Mouse (Mus musculus): ENCODE results near the gene Scand1. TPM values are rescaled to one million over a fixed set of nuclear protein-coding genes. Genes with fewer than 3 reads are reported as not detected.

The Scand1 gene
- polyA plus RNA-seq, 1 experiment from 2014 or later: 93.4 TPM

- Histone ChIP-seq H3K4me2 (no peak overlapping the region), H3K4me1 (ENCODE audit: control insufficient read depth, insufficient read depth, low read length) (no peaks in the 10 kb centered on the region), H3K4me3 (ENCODE audit: low read depth, low read length) (no peak overlapping the region), H3K9me3 (ENCODE audit: control insufficient read depth, low read length) (no peaks in the 10 kb centered on the region), H3K27ac (ENCODE audit: low read depth, low read length) (no peak overlapping the region), H3K9ac (ENCODE audit: low read length) (no peak overlapping the region), H3K27me3 (ENCODE audit: control insufficient read depth, insufficient read depth, low read length) (no peaks in the 10 kb centered on the region), H3K36me3 (ENCODE audit: control insufficient read depth, insufficient read depth, low read length) (peaks cover 16% of the 10 kb centered on the region)
- 89% methylated on average over 7 of the region's 7 CpGs for whole genome bisulfite sequencing
- ATAC-seq (ENCODE audit: low FRiP score) (no peak), DNase-seq (ENCODE audit: low spot score, missing footprints) (no peak)
Measured at GRCm38 (mm10) chr2:156298458-156298857, 14.0 kb downstream of the Scand1 start.

- Histone ChIP-seq H3K9ac (ENCODE audit: low read length) (no peak overlapping the region), H3K27ac (ENCODE audit: low read depth, low read length) (no peak overlapping the region), H3K9me3 (ENCODE audit: control insufficient read depth, low read length) (no peaks in the 10 kb centered on the region), H3K36me3 (ENCODE audit: control insufficient read depth, insufficient read depth, low read length) (peaks cover 16% of the 10 kb centered on the region), H3K4me3 (ENCODE audit: low read depth, low read length) (no peak overlapping the region), H3K4me1 (ENCODE audit: control insufficient read depth, insufficient read depth, low read length) (no peaks in the 10 kb centered on the region), H3K27me3 (ENCODE audit: control insufficient read depth, insufficient read depth, low read length) (no peaks in the 10 kb centered on the region), H3K4me2 (no peak overlapping the region)
- ATAC-seq (ENCODE audit: low FRiP score): no peak
- WGBS: 92% methylated on average over 3 of the region's 3 CpGs
- no peak for DNase-seq (ENCODE audit: low spot score, missing footprints)
Measured at GRCm38 (mm10) chr2:156297653-156298052, 14.9 kb downstream of the Scand1 start.

DNA sequence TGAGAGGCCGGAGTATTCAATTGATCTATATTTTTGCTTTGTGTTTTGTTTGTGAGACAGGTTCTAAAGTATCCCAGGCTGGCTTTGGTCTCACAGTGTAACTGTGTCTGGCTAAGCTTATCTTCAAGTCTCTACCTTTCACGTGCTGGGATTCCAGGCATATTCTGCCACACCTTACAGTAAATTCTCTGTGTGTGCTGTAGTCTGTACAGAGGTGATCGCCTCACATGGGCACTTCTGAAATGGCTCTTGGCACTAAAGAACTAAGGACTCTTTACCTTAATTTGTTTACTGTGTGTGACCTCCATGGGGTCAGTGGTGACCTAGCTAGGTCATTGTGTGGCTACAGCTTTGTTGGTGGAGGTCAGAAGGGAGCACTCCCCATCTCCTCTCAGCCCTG is 16.3 kb downstream of the Scand1 start:
- Histone ChIP-seq H3K9me3 (ENCODE audit: control insufficient read depth, low read length) (no peaks in the 10 kb centered on the region), H3K4me1 (ENCODE audit: control insufficient read depth, insufficient read depth, low read length) (no peaks in the 10 kb centered on the region), H3K36me3 (ENCODE audit: control insufficient read depth, insufficient read depth, low read length) (peaks cover 15% of the 10 kb centered on the region), H3K4me2 (no peak overlapping the region), H3K9ac (ENCODE audit: low read length) (no peak overlapping the region), H3K4me3 (ENCODE audit: low read depth, low read length) (no peak overlapping the region), H3K27ac (ENCODE audit: low read depth, low read length) (no peak overlapping the region), H3K27me3 (ENCODE audit: control insufficient read depth, insufficient read depth, low read length) (no peaks in the 10 kb centered on the region)
- ATAC-seq (ENCODE audit: low FRiP score) (no peak), DNase-seq (ENCODE audit: low spot score, missing footprints) (peak; percentile 60)
- 97% methylated on average over 3 of the region's 3 CpGs for WGBS

DNA sequence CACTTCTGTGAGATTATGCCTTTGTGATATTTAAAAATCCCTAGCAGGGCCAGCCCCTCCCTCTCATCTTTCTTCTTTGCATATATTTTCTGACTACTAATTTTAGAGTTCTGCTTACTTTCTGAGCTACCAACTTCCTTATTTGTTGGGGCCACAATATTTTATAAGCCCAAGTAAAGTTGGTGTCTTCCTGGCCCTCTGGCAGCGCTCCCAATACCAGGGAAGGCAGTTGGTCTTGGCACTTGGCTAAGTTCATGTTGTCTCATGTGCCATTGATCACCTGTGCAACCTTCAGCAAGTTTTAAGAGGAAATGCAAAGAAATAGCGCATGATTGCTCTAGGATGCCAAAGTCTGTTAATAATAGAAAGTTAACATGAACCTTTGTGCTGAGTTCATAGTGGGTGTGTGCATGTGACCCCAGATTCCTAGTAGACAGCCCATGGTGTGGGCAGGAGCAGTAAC is 16.9 kb downstream of the Scand1 start:
- H3K36me3 ChIP-seq (ENCODE audit: control insufficient read depth, insufficient read depth, low read length): peaks cover 13% of the 10 kb centered on the region
- H3K9ac ChIP-seq (ENCODE audit: low read length): no peak overlapping the region
- no peaks in the 10 kb centered on the region for H3K27me3 ChIP-seq (ENCODE audit: control insufficient read depth, insufficient read depth, low read length)
- no peak for DNase-seq (ENCODE audit: low spot score, missing footprints)
- no peak overlapping the region for H3K27ac ChIP-seq (ENCODE audit: low read depth, low read length)
- H3K4me1 ChIP-seq (ENCODE audit: control insufficient read depth, insufficient read depth, low read length): no peaks in the 10 kb centered on the region
- no peak overlapping the region for H3K4me3 ChIP-seq (ENCODE audit: low read depth, low read length)
- no peak for ATAC-seq (ENCODE audit: low FRiP score)
- 97% methylated on average over 2 of the region's 2 CpGs for WGBS
- H3K9me3 ChIP-seq (ENCODE audit: control insufficient read depth, low read length): no peaks in the 10 kb centered on the region
- no peak overlapping the region for H3K4me2 ChIP-seq

- no peak overlapping the region for H3K9ac ChIP-seq (ENCODE audit: low read length)
- H3K36me3 ChIP-seq (ENCODE audit: control insufficient read depth, insufficient read depth, low read length): peaks cover 9% of the 10 kb centered on the region
- no peak overlapping the region for H3K4me3 ChIP-seq (ENCODE audit: low read depth, low read length)
- no peaks in the 10 kb centered on the region for H3K4me1 ChIP-seq (ENCODE audit: control insufficient read depth, insufficient read depth, low read length)
- no peak for ATAC-seq (ENCODE audit: low FRiP score)
- H3K27me3 ChIP-seq (ENCODE audit: control insufficient read depth, insufficient read depth, low read length): no peaks in the 10 kb centered on the region
- no peak for DNase-seq (ENCODE audit: low spot score, missing footprints)
- no peak overlapping the region for H3K4me2 ChIP-seq
- 95% methylated on average over 1 of the region's 1 CpGs for WGBS
- H3K27ac ChIP-seq (ENCODE audit: low read depth, low read length): no peak overlapping the region
- no peaks in the 10 kb centered on the region for H3K9me3 ChIP-seq (ENCODE audit: control insufficient read depth, low read length)
Measured at GRCm38 (mm10) chr2:156291998-156292397, 20.5 kb downstream of the Scand1 start.

GRCm38 (mm10) chr2:156289552-156290160 is 22.8 kb downstream of the Scand1 start:
- Histone ChIP-seq H3K9me3 (ENCODE audit: control insufficient read depth, low read length) (no peaks in the 10 kb centered on the region), H3K4me1 (ENCODE audit: control insufficient read depth, insufficient read depth, low read length) (no peaks in the 10 kb centered on the region), H3K27ac (ENCODE audit: low read depth, low read length) (no peak overlapping the region), H3K27me3 (ENCODE audit: control insufficient read depth, insufficient read depth, low read length) (no peaks in the 10 kb centered on the region), H3K4me2 (no peak overlapping the region), H3K36me3 (ENCODE audit: control insufficient read depth, insufficient read depth, low read length) (peaks cover 6% of the 10 kb centered on the region; the same call in 1 of the 2 replicates), H3K4me3 (ENCODE audit: low read depth, low read length) (no peak overlapping the region), H3K9ac (ENCODE audit: low read length) (no peak overlapping the region)
- DNase-seq (ENCODE audit: low spot score, missing footprints) (no peak), ATAC-seq (ENCODE audit: low FRiP score) (no peak)
- WGBS: 92% methylated on average over 2 of the region's 2 CpGs

DNA sequence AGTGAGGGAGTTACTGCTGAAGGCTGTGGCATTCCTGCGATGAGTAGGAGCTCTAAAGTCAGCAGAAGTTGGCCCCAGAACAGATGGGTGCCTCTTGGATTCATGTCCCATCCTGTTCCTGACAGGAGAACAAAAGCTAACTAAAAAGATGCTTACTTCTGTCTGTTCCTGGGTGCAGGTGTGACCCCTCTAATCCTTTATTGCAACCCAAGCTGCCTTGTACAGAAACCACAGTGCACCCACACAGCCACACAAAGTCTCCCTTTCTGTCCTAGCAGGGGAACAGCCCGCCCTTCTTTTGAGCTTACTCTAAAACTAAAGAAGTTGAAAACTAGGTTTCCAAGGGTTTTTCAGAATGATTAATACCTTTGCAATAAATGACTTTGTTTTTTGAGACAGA is 24.3 kb downstream of the Scand1 start:
- Histone ChIP-seq H3K4me1 (ENCODE audit: control insufficient read depth, insufficient read depth, low read length) (no peaks in the 10 kb centered on the region), H3K27ac (ENCODE audit: low read depth, low read length) (no peak overlapping the region), H3K27me3 (ENCODE audit: control insufficient read depth, insufficient read depth, low read length) (no peaks in the 10 kb centered on the region), H3K4me2 (no peak overlapping the region), H3K9me3 (ENCODE audit: control insufficient read depth, low read length) (no peaks in the 10 kb centered on the region), H3K4me3 (ENCODE audit: low read depth, low read length) (no peak overlapping the region), H3K36me3 (ENCODE audit: control insufficient read depth, insufficient read depth, low read length) (peaks cover 3% of the 10 kb centered on the region; the same call in 1 of the 2 replicates), H3K9ac (ENCODE audit: low read length) (no peak overlapping the region)
- DNase-seq (ENCODE audit: low spot score, missing footprints) (no peak), ATAC-seq (ENCODE audit: low FRiP score) (no peak)
- 84% methylated on average over 2 of the region's 2 CpGs for WGBS

- Histone ChIP-seq H3K9me3 (ENCODE audit: control insufficient read depth, low read length) (no peaks in the 10 kb centered on the region), H3K9ac (ENCODE audit: low read length) (no peak overlapping the region), H3K4me1 (ENCODE audit: control insufficient read depth, insufficient read depth, low read length) (no peaks in the 10 kb centered on the region), H3K27ac (ENCODE audit: low read depth, low read length) (no peak overlapping the region), H3K4me2 (no peak overlapping the region), H3K27me3 (ENCODE audit: control insufficient read depth, insufficient read depth, low read length) (no peaks in the 10 kb centered on the region), H3K36me3 (ENCODE audit: control insufficient read depth, insufficient read depth, low read length) (peaks cover 3% of the 10 kb centered on the region; the same call in 1 of the 2 replicates), H3K4me3 (ENCODE audit: low read depth, low read length) (no peak overlapping the region)
- DNase-seq (ENCODE audit: low spot score, missing footprints) (no peak), ATAC-seq (ENCODE audit: low FRiP score) (no peak)
- 97% methylated on average over 4 of the region's 4 CpGs for WGBS
Measured at GRCm38 (mm10) chr2:156286733-156287132, 25.8 kb downstream of the Scand1 start.

DNA sequence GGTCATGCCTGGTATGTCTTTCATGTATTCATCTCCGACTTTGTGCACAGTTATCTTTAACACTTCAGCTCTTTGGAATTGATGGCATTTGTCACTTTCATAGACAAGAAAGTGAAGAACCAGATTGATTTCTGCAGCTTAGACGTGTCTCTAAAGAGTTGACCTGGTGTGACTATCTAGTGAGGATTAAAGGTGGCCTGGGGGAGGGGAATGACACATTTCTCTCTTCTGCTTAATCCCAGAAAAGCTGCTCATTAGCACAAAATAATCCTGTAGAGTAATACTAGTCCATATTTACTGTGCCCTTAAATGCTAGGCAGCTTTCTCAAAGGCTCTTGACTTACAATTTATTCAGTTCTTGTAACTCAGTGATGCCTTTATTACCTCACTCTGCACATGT is 27.3 kb downstream of the Scand1 start:
- no peak for DNase-seq (ENCODE audit: low spot score, missing footprints)

More for the DNA sequence above, 27.3 kb downstream of the Scand1 start:
- 62% methylated on average over 2 of the region's 2 CpGs for WGBS
- no peak for ATAC-seq (ENCODE audit: low FRiP score)
- H3K27ac ChIP-seq (ENCODE audit: low read depth, low read length): no peak overlapping the region
- no peaks in the 10 kb centered on the region for H3K4me1 ChIP-seq (ENCODE audit: control insufficient read depth, insufficient read depth, low read length)
- H3K4me2 ChIP-seq: no peak overlapping the region
- H3K36me3 ChIP-seq (ENCODE audit: control insufficient read depth, insufficient read depth, low read length): peaks cover 3% of the 10 kb centered on the region; the same call in 1 of the 2 replicates
- no peaks in the 10 kb centered on the region for H3K27me3 ChIP-seq (ENCODE audit: control insufficient read depth, insufficient read depth, low read length)
- no peak overlapping the region for H3K4me3 ChIP-seq (ENCODE audit: low read depth, low read length)
- H3K9ac ChIP-seq (ENCODE audit: low read length): no peak overlapping the region
- no peaks in the 10 kb centered on the region for H3K9me3 ChIP-seq (ENCODE audit: control insufficient read depth, low read length)
